Mouse (Mus musculus) kidney, adult 2 months (tissue): ENCODE measurements at regions not wholly inside any gene's neighbourhood (a gene's known extent, or its start where the extent isn't known, plus 50 kb on each side); places are given as distances from the start of the nearest gene placed in this dataset.

Experiments used
- DNase-seq: peaks from one replicate; pipeline ENCODE4 v3.0.0; 2021
- H3K27ac ChIP-seq: fragments of 200-500 bp; 2 replicates; pipeline ENCODE4 v1.5.1; 2012; ENCODE audit warnings: low read depth, low read length, control low read depth, inconsistent platforms; ENCODE audit not compliant: insufficient read depth
- H3K27me3 ChIP-seq: fragments of 200-500 bp; replicated peaks from 2 replicates; pipeline ENCODE4 v1.6.1; 2012; ENCODE audit warnings: mild to moderate bottlenecking, moderate library complexity, low read length, inconsistent platforms; ENCODE audit not compliant: control insufficient read depth, insufficient read depth
- H3K36me3 ChIP-seq: fragments of 200-500 bp; 2 replicates; pipeline ENCODE4 v1.6.1; 2012; ENCODE audit warnings: mild to moderate bottlenecking, moderate library complexity, low read length, inconsistent platforms; ENCODE audit not compliant: control insufficient read depth, insufficient read depth
- H3K4me1 ChIP-seq: fragments of 200-500 bp; 2 replicates; pipeline ENCODE4 v1.6.1; 2011; ENCODE audit warnings: low read length; ENCODE audit not compliant: control insufficient read depth, insufficient read depth
- H3K4me3 ChIP-seq: fragments of 200-500 bp; 2 replicates; pipeline ENCODE4 v1.5.1; 2011; ENCODE audit warnings: mild to moderate bottlenecking, low read depth, low read length, control low read depth; ENCODE audit not compliant: insufficient read depth
- CTCF ChIP-seq: fragments of 200-500 bp; conservative IDR thresholded peaks from 2 replicates; pipeline ENCODE4 v1.5.1; 2011; ENCODE audit warnings: low read depth, mild to moderate bottlenecking, control low read depth, low read length, moderate library complexity, mixed read lengths; ENCODE audit not compliant: insufficient read depth, insufficient read length
- POLR2A ChIP-seq: fragments of 200-500 bp; IDR thresholded peaks from one replicate; pipeline ENCODE4 v1.6.1; 2011; ENCODE audit warnings: low read depth, low read length, control low read depth
- WGBS: fragments of 180-500 bp; shearing (Covaris S2); methylation state at CpG from one replicate; pipeline ENCODE4 v1.1.7; 2018; 5-methylcytosine and 5-hydroxymethylcytosine counted together

GRCm38 (mm10) chr2:166475624-166476023, 238.0 kb downstream of the Prex1 start:
- no peaks in the 10 kb centered on the region for H3K36me3 ChIP-seq
- TF ChIP-seq POLR2A (no peak), CTCF (no peak)
- no peak overlapping the region for H3K4me3 ChIP-seq
- H3K27me3 ChIP-seq: no peaks in the 10 kb centered on the region
- DNase-seq: no peak
- 84% methylated on average over 4 of the region's 4 CpGs for WGBS
- no peaks in the 10 kb centered on the region for H3K4me1 ChIP-seq
- H3K27ac ChIP-seq: no peak overlapping the region

GRCm38 (mm10) chr2:166474601-166475000, 239.0 kb downstream of the Prex1 start:
- H3K4me3 ChIP-seq: no peak overlapping the region
- no peak for TF ChIP-seq CTCF
- TF ChIP-seq POLR2A: no peak
- WGBS: 80% methylated on average over 12 of the region's 12 CpGs
- no peak overlapping the region for H3K27ac ChIP-seq
- no peak for DNase-seq
- no peaks in the 10 kb centered on the region for H3K36me3 ChIP-seq
- H3K4me1 ChIP-seq: no peaks in the 10 kb centered on the region
- H3K27me3 ChIP-seq: no peaks in the 10 kb centered on the region

DNA sequence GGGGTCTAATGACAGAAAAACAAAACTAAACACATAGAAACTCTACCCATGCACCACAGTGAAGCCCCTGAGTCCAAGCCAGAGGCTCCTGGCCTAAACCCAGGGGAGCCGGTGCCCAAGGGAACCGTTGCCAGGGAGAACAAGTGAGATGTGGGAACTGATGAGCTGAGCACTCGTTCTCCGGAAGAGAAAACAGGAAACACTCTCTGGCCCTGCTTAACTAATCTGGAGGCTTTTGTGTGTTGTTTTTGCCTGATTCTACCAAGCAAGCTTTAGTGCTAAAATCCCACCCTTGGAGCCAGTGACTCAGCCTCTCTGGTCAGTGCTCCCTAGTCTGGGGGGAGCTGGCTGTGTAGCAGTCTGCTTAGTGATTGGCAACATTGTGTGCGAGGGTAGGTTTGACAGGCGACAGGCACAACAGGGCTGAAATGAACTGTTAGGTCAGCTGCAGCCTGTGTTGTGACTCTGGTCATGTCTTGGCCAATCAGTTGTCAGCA, 242.3 kb downstream of the Prex1 start:
- DNase-seq: no peak
- Histone ChIP-seq H3K36me3 (no peaks in the 10 kb centered on the region), H3K4me3 (no peak overlapping the region), H3K27ac (no peak overlapping the region), H3K4me1 (no peaks in the 10 kb centered on the region), H3K27me3 (no peaks in the 10 kb centered on the region)
- WGBS: 49% methylated on average over 6 of the region's 6 CpGs
- TF ChIP-seq CTCF (no peak), POLR2A (no peak)

DNA sequence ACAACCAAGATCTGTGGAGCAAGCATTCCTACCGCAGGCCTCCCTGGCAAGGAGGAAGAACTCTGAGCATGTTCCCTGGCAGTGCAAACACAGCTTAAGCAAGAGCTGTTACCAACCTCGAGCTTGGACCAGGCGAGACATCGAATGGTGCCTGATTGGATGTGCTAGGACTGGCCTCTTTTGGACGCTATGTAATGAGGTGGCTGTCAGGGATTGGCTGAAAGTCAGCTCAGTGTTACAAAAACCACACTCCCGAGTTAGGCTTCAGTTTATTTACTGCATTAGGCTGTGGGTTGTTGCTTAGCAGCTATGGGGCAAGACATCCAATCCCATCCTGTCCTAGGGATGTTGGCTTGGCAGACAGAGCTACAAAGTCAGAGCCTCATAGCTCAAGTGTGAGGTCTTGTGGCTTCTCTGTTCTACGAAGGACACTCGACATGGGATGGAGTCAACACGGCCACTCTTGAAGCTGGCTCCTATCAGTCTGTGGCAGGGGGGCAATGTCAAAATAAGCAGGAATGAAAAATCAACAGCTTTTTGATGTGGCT, 244.5 kb downstream of the Prex1 start:
- Histone ChIP-seq H3K4me3 (no peak overlapping the region), H3K27me3 (no peaks in the 10 kb centered on the region), H3K36me3 (no peaks in the 10 kb centered on the region), H3K27ac (no peak overlapping the region), H3K4me1 (0 out of 2 replicates have a peak, but pooled peaks cover 3% of the 10 kb centered on the region)
- WGBS: 89% methylated on average over 9 of the region's 9 CpGs
- no peak for TF ChIP-seq CTCF
- TF ChIP-seq POLR2A: no peak
- no peak for DNase-seq

- no peak overlapping the region for H3K27ac ChIP-seq
Measured at GRCm38 (mm10) chr2:166467137-166467536, 246.5 kb downstream of the Prex1 start.

DNA sequence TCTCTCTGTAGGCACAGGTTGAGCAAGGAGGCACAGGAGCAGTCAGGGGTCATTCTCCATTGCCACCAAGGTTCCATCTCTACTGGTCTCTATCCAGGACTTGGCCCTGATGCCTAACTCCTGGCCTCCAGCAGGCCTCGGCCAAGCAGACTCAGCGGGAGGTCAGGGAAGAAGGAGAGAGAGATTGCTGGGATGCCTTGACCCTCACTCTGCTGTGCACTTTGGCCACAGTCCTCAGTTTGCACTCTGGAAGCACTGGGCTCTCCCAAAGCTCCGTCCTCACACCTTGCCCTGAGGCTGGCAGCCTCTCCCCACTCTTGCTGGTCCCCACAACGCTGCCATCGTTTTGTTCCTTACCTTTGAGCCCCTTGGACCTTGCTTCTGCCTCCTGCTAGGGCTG, 248.1 kb downstream of the Prex1 start:
- peak; percentile 83 for DNase-seq
- Histone ChIP-seq H3K36me3 (no peaks in the 10 kb centered on the region), H3K4me3 (no peak overlapping the region), H3K27ac (no peak overlapping the region), H3K4me1 (0 out of 2 replicates have a peak, but pooled peaks cover 3% of the 10 kb centered on the region), H3K27me3 (no peaks in the 10 kb centered on the region)
- TF ChIP-seq POLR2A: no peak
- TF ChIP-seq CTCF: no peak
- WGBS: 61% methylated on average over 5 of the region's 5 CpGs

More at GRCm38 (mm10) chr2:166467137-166467536, 246.5 kb downstream of the Prex1 start:
- no peak overlapping the region for H3K4me3 ChIP-seq
- no peaks in the 10 kb centered on the region for H3K36me3 ChIP-seq
- H3K4me1 ChIP-seq: 0 out of 2 replicates have a peak, but pooled peaks cover 3% of the 10 kb centered on the region
- WGBS: 31% methylated on average over 7 of the region's 7 CpGs
- DNase-seq: peak; percentile 45
- H3K27me3 ChIP-seq: no peaks in the 10 kb centered on the region
- TF ChIP-seq CTCF: no peak
- TF ChIP-seq POLR2A: no peak

DNA sequence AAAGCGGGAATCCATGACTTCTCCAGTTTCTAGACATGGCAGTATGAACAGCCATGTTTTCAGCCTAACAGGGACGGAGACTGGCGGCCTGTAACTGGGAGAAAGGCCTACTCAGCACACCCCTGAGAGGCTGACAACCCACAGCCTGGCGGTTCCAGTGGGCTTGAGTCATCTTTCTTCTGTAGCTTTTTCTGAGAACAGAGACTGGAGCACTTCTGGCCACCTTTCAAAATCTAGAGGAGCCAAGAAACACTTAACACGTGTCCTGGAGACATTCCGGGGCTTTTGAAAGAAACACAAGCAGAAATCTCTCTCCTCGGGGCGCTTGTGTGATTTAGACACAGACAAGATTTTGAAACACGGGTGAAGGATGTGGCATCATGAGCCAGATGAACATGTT, 250.1 kb downstream of the Prex1 start:
- no peak overlapping the region for H3K27ac ChIP-seq
- WGBS: 65% methylated on average over 9 of the region's 9 CpGs
- DNase-seq: peak; percentile 33
- TF ChIP-seq CTCF (no peak), POLR2A (no peak)
- no peaks in the 10 kb centered on the region for H3K36me3 ChIP-seq
- no peaks in the 10 kb centered on the region for H3K27me3 ChIP-seq
- H3K4me1 ChIP-seq: 0 out of 2 replicates have a peak, but pooled peaks cover 3% of the 10 kb centered on the region
- no peak overlapping the region for H3K4me3 ChIP-seq
